Mouse (Mus musculus): ENCODE measurements around the gene Nudt10. TPM values are rescaled to one million over a fixed set of nuclear protein-coding genes. Genes with fewer than 3 reads are reported as not detected.
"Not testable (repeated sequence)": the region's sequence is repeated elsewhere in the genome, so short reads cannot be mapped to it uniquely, and the experiment has no call there.

The Nudt10 gene
- 0.86 and 1.3 TPM in 2 replicates for polyA plus RNA-seq (2015; fragmentation: Nextera tagmentation; extraction: Ambion mirVana)

DNA sequence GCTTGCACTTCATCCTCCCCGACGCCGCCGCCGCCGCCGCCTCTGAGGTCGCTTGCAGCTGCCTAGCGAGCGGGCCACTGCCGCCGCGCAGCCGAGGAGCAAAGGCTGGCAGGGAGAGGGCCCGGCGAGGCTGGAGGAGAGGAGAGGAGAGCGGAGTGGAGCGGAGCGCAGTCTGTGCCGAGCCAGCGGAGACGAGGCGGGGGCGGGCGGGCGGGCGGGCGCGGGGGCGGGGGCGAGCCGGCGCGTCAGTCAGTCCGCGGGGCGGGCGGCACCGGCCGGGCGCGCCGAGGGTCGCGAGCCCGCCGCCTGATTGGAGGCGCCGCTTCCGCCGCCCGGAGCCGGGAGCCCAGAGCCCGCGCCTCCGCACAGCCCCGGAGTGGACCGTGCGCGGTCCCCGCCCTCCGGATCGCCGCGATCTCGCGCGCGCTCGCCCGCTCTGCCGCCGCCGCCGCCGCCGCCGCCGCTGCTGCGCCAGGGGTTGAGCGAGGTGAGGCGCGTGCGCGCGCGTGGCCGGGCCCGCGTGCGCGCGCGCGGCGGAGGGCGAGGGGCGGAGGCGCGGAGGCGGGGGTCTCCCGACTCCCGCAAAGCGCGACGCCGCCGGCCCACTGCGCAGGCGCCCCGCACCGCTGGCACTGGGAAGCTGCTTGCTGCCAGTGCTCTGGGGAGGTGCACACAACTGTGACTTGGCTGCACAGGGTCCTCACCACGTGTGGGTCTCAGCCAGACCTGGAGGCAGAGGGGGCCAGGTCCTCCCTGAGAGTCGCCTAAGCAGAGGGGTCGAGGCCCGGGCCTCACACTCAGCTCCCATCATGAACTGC is at the start of gene Nudt10:
TSS of gene Nudt10 (minus strand) at position 193 of the 818 bp plus-strand sequence.
- DNase-seq (ENCODE audit: low spot score), result not testable (repeated sequence)

DNA sequence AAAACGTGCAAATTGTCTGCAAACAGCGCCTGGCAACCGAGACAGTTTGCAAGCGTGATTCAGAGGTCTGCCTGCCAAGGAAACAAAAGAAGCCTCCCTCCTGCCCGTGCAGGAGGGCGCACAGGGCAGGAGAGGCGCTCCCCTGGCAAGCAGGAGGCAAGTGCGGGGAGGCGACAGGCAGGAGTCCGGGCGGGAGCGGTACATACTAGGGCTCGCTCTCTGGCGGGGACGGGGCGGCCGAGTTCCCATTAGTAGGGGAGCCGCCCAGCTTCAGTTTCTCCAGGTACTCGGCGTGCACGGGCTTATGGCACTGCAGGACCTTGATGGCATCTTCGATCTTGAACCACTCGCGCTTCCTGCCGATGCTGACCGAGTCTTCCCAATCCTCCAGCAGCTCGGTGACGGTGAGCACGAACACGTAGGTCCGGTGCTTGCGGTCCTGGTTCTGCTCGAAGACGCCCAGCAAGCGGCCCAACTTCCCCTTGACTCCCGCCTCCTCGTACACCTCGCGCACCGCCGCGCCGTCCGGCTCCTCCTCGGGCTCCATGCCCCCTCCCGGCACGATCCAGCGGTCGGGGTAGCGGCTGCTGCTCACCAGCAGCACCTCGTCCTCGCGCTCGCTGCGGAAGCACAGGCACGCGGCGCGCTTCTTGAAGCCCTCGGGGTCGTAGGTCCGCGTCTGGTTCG is 536 bp downstream of the Nudt10 start:
- not testable (repeated sequence) for DNase-seq (ENCODE audit: low spot score)

DNA sequence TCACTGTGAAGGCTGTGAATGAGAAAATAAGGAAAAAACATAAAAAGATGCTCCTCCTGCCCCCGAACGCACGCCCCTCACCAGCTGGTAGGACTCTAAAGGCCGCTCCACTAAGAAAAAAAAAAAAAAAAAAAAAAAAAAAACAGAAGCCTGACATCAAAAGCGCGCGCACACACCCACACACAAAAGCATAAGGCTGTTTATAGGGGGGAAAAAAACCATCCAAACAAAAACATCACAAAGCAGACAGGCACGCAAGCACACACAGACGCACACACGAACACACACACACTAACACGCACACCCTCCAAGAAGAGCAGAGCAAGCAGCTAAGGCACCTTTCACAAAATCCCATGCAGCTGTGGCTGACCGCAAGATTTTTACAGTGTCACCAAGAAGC is 1.1 kb downstream of the Nudt10 start:
- no peak for DNase-seq (ENCODE audit: low spot score)

Other genes starting within 250 kb of the Nudt10 start
- gene Nudt11, start 125.6 kb downstream of the Nudt10 start, polyA plus RNA-seq (2015; fragmentation: Nextera tagmentation; extraction: Ambion mirVana), result 1.0 and 1.1 TPM in 2 replicates
- gene AU022751, start 89.6 kb downstream of the Nudt10 start, polyA plus RNA-seq (2015; fragmentation: Nextera tagmentation; extraction: Ambion mirVana), result not detected in 2 replicates
- gene Bmp15, start 147.7 kb upstream of the Nudt10 start, polyA plus RNA-seq (2015; fragmentation: Nextera tagmentation; extraction: Ambion mirVana), result not detected in 2 replicates
- gene Shroom4, start 226.8 kb upstream of the Nudt10 start, polyA plus RNA-seq (2015; fragmentation: Nextera tagmentation; extraction: Ambion mirVana), result 0.22 and 0.27 TPM in 2 replicates

All from thymus, postnatal 0 days (tissue).